Mouse (Mus musculus): ENCODE data around the gene Thada. TPM values are rescaled to one million over a fixed set of nuclear protein-coding genes. Genes with fewer than 3 reads are reported as not detected.

Thada gene
- total RNA-seq, 2 experiments from 2014 or later = 5.6 to 6.8 TPM

GRCm38 (mm10) chr17:84424258-84424657, 41.7 kb downstream of the Thada start:
- H3K4me3 ChIP-seq = no peak overlapping the region
- no peak for DNase-seq
- peak overlapping the region; percentile 59; the same call in 1 of the 2 replicates for H3K27ac ChIP-seq
- intact Hi-C loops (cut with DNase I) = loop anchor here (10.0 kb wide), 1 partner anchor 309 kb away; no protein-coding TSS in a partner anchor
- peak; percentile 50 for TF ChIP-seq CTCF (IDR thresholded peaks at IDR 0.05)

GRCm38 (mm10) chr17:84422916-84423315, 43.1 kb downstream of the Thada start:
- Histone ChIP-seq H3K4me3 (peak overlapping the region; percentile 5; the same call in 1 of the 2 replicates), H3K27ac (peak overlapping the region; percentile 80)
- no peak for TF ChIP-seq CTCF (IDR thresholded peaks at IDR 0.05)
- intact Hi-C loops (cut with DNase I) = loop anchor here (10.0 kb wide), 1 partner anchor 308 kb away; no protein-coding TSS in a partner anchor
- DNase-seq = no peak

GRCm38 (mm10) chr17:84422001-84422785, 43.8 kb downstream of the Thada start:
- peak; percentile 70 for DNase-seq
- intact Hi-C loops (cut with DNase I) = loop anchor here (10.0 kb wide), 1 partner anchor 307 kb away; no protein-coding TSS in a partner anchor
- Histone ChIP-seq H3K4me3 (no peak overlapping the region), H3K27ac (peak overlapping the region; percentile 80)
- TF ChIP-seq CTCF (IDR thresholded peaks at IDR 0.05) = no peak

- intact Hi-C loops (cut with DNase I) = loop anchor here (10.0 kb wide), 1 partner anchor 306 kb away; no protein-coding TSS in a partner anchor
- peak overlapping the region; percentile 80 for H3K27ac ChIP-seq
These were observed 45.0 kb downstream of the Thada start for GRCm38 (mm10) chr17:84421042-84421441.

GRCm38 (mm10) chr17:84420276-84420639, 45.7 kb downstream of the Thada start:
- no peak for TF ChIP-seq CTCF (IDR thresholded peaks at IDR 0.05)
- intact Hi-C loops (cut with DNase I) = loop anchor here (10.0 kb wide), 1 partner anchor 305 kb away; no protein-coding TSS in a partner anchor
- H3K27ac ChIP-seq = peak overlapping the region; percentile 80
- no peak overlapping the region for H3K4me3 ChIP-seq
- DNase-seq = no peak

More at GRCm38 (mm10) chr17:84421042-84421441, 45.0 kb downstream of the Thada start:
- TF ChIP-seq CTCF (IDR thresholded peaks at IDR 0.05) = peak; percentile 54
- no peak for DNase-seq
- H3K4me3 ChIP-seq = no peak overlapping the region

- Histone ChIP-seq H3K4me3 (no peak overlapping the region), H3K27ac (peak overlapping the region; percentile 80)
- intact Hi-C loops (cut with DNase I) = loop anchor here (10.0 kb wide), 1 partner anchor 305 kb away; no protein-coding TSS in a partner anchor
- DNase-seq = no peak
- TF ChIP-seq CTCF (IDR thresholded peaks at IDR 0.05) = no peak
These were observed 46.4 kb downstream of the Thada start for GRCm38 (mm10) chr17:84419326-84420275.

- peak; percentile 51 for DNase-seq
- TF ChIP-seq CTCF (IDR thresholded peaks at IDR 0.05) = no peak
- Histone ChIP-seq H3K4me3 (no peak overlapping the region), H3K27ac (no peak overlapping the region)
- intact Hi-C loops (cut with DNase I) = no loop called here
These were observed 50.1 kb downstream of the Thada start for GRCm38 (mm10) chr17:84415936-84416335.

- Histone ChIP-seq H3K27ac (no peak overlapping the region), H3K4me3 (no peak overlapping the region)
- TF ChIP-seq CTCF (IDR thresholded peaks at IDR 0.05) = no peak
- DNase-seq = no peak
- intact Hi-C loops (cut with DNase I) = no loop called here
These were observed 57.3 kb downstream of the Thada start for GRCm38 (mm10) chr17:84408731-84409130.

- no peak overlapping the region for H3K4me3 ChIP-seq
- peak; percentile 67 for DNase-seq
- intact Hi-C loops (cut with DNase I) = no loop called here
- H3K27ac ChIP-seq = peak overlapping the region; percentile 16
- TF ChIP-seq CTCF (IDR thresholded peaks at IDR 0.05) = no peak
These were observed 60.4 kb downstream of the Thada start for GRCm38 (mm10) chr17:84405616-84406015.

- peak; percentile 53 for DNase-seq
- H3K27ac ChIP-seq = peak overlapping the region; percentile 73
- TF ChIP-seq CTCF (IDR thresholded peaks at IDR 0.05) = no peak
- no peak overlapping the region for H3K4me3 ChIP-seq
- intact Hi-C loops (cut with DNase I) = no loop called here
These were observed 64.2 kb downstream of the Thada start for GRCm38 (mm10) chr17:84401796-84402195.

GRCm38 (mm10) chr17:84399431-84399830, 66.6 kb downstream of the Thada start:
- TF ChIP-seq CTCF (IDR thresholded peaks at IDR 0.05) = no peak
- intact Hi-C loops (cut with DNase I) = no loop called here

GRCm38 (mm10) chr17:84390026-84390425, 76.0 kb downstream of the Thada start:
- peak; percentile 35 for DNase-seq
- intact Hi-C loops (cut with DNase I) = no loop called here

More at GRCm38 (mm10) chr17:84399431-84399830, 66.6 kb downstream of the Thada start:
- DNase-seq = no peak
- Histone ChIP-seq H3K4me3 (no peak overlapping the region), H3K27ac (peak overlapping the region; percentile 56)

More at GRCm38 (mm10) chr17:84390026-84390425, 76.0 kb downstream of the Thada start:
- Histone ChIP-seq H3K27ac (peak overlapping the region; percentile 49), H3K4me3 (no peak overlapping the region)
- no peak for TF ChIP-seq CTCF (IDR thresholded peaks at IDR 0.05)
